Mouse (Mus musculus) bone marrow macrophage, adult 2 months (primary cell): ENCODE measurements around the gene Clec2d.
"Not testable (repeated sequence)": the region's sequence is repeated elsewhere in the genome, so short reads cannot be mapped to it uniquely, and the experiment has no call there.

Experiments
- CTCF ChIP-seq: IDR thresholded peaks from 2 replicates; pipeline ENCODE4 v1.5.1; 2012; ENCODE audit warnings: low read depth, mild to moderate bottlenecking, low read length, moderate library complexity
- POLR2A ChIP-seq: IDR thresholded peaks from 2 replicates; pipeline ENCODE4 v1.6.1; 2012; ENCODE audit warnings: mild to moderate bottlenecking, low read depth, low read length, borderline replicate concordance

DNA sequence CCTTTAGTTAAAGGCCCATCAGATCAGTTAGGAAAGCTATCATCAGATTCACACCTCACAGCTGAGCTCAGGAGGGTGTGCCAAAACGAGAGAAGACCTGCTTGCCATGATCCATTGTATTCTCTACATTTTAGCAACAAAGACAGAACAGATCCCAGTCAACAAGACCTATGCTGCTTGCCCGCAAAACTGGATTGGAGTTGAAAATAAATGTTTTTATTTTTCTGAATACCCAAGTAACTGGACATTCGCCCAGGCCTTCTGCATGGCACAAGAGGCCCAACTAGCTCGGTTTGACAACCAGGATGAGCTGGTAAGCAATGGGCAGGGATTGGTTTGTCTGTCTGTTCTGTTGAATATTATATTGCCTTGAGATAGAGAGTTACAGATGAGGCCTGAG lies 3.6 kb downstream of the Clec2d start:
- not testable (repeated sequence) for TF ChIP-seq CTCF, POLR2A
